Mouse (Mus musculus): ENCODE results near the gene Brk1. TPM values are rescaled to one million over a fixed set of nuclear protein-coding genes. Genes with fewer than 3 reads are reported as not detected.

Brk1 gene
- total RNA-seq (2022), result 100 to 1,000 TPM; 217 to 234 (median 227) TPM

GRCm38 (mm10) chr6:113604432-113605223 lies at the start of gene Brk1:
Gene Brk1, plus strand, starts transcription at chr6:113604772.
- peak; percentile 85 to 91 for DNase-seq (ENCODE audit: low spot score in 2 of 2)

- DNase-seq (ENCODE audit: low spot score in 2 of 2), result no peak
Observed at GRCm38 (mm10) chr6:113559736-113560135, 44.8 kb upstream of the Brk1 start.

- no peak for DNase-seq (ENCODE audit: low spot score in 2 of 2)
Observed at GRCm38 (mm10) chr6:113564557-113564956, 40.0 kb upstream of the Brk1 start.

GRCm38 (mm10) chr6:113576044-113576443 lies 28.5 kb upstream of the Brk1 start:
- DNase-seq (ENCODE audit: low spot score in 2 of 2), result peak in 1 of 2 experiments; percentile 50

DNA sequence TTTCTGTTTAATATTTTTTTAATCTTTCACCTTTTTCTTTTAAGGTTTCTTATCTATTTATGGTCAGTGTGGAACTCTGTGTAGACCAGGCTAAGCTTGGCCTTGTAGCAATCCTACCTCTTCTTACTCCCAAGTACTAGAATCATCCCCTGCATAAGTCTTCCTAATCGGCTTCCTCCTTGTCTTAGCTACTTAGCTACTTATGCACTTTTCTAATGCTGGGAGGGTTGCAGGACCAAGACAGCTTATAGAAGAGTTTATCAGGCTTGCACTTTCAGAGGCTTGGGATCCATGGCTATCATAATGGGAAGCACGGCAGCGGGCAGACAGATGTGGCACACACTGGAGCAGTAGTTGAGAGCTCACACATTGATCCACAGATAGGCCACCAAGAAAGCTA lies 25.3 kb upstream of the Brk1 start:
- no peak for DNase-seq (ENCODE audit: low spot score in 2 of 2)

DNA sequence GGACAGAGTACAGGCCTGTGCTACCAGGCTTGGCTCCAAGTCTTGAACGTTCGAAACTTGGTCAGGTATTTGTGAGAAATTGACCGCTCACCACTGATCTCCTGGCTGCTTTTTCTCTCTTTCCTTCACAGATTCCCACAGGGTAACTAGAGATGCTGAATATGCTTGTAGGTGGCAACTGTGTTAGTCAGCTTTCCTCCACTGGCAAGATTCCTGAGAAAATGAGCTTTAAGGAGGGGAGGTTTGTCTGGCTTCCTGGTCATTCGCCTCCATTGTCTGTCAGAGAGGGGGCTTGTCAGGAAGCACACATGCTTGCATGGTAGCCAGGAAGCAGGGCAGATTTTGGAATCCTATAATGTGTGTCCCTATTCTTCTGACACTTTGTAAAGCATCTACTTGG lies 21.5 kb upstream of the Brk1 start:
- DNase-seq (ENCODE audit: low spot score in 2 of 2), result no peak

DNA sequence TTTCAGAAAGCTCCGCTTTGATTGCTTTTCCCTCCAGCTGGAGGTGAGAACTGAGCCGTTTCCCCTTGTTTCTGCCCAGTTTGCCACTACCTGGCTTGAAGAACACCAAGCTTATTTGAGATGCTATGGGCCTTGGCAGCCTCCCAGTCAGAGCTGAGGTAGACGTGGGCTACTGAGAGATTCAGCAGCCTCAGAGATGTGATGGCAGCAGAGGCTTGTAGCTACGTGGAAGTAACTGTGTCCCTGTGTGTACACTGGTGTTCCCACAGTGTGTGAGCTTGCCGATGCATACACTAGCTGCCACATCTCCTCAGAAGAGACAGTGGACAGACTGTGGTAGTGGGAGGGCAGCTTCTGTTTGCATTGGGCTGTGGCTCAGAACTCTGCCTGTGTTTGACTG lies 19.5 kb upstream of the Brk1 start:
- DNase-seq (ENCODE audit: low spot score in 2 of 2), result peak in 1 of 2 experiments; percentile 52

DNA sequence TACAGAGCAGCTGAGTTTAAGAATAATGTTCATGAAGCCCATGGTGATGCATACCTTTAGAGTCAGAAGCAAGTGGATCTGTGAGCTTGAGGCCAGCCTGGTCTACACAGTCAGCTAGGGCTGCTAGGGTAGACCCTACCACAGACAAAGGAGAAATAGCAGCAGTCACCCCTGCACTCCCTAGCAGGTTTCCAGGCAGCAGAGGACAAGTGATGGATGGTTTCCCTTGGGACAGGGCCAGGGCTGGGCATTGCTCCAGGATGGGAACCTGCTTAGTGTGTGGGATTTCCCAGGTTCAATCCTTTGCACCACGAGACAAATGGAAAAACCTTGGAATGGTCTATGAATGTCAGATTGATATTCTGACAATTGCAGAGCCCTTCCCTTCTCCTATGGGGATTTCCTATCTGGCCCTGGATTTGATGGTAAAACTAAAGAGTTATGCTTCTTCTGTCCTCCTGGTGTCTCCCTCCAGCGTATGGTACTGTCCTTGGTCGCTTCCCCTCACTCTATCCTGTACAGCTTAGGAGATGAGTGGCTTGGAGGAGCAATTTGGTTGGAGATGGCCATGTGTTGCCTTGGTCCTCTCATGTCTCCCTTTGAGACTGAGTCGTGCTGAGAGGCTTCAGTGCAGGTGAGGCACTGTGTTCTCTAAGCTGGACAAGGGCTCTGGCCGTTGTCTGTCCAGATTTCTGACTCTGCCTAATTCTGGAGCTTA lies 17.9 kb upstream of the Brk1 start:
- no peak for DNase-seq (ENCODE audit: low spot score in 2 of 2)

GRCm38 (mm10) chr6:113592637-113593036 lies 11.9 kb upstream of the Brk1 start:
- DNase-seq (ENCODE audit: low spot score in 2 of 2), result no peak

DNA sequence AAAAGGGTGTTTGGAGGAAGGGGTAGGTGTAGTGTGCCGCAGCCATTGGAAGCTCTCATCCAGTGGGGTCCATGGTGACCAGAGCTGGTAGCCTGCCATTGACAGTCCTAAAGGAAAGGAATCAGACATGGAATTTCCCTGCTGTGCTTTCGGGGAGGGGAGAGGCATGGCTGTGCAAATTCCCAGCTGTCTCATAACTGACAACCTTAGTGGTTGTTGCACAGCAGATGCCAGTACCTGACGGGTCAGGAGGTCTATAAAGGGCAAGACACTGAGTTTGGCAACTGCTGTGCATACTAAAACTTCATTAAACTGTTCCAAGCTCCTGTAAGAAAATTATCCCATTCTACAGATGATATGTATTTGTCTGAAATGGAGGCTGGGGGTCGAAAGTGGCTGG lies 6.6 kb upstream of the Brk1 start:
- no peak for DNase-seq (ENCODE audit: low spot score in 2 of 2)

- DNase-seq (ENCODE audit: low spot score in 2 of 2), result no peak
Observed at GRCm38 (mm10) chr6:113599833-113600232, 4.7 kb upstream of the Brk1 start.

DNA sequence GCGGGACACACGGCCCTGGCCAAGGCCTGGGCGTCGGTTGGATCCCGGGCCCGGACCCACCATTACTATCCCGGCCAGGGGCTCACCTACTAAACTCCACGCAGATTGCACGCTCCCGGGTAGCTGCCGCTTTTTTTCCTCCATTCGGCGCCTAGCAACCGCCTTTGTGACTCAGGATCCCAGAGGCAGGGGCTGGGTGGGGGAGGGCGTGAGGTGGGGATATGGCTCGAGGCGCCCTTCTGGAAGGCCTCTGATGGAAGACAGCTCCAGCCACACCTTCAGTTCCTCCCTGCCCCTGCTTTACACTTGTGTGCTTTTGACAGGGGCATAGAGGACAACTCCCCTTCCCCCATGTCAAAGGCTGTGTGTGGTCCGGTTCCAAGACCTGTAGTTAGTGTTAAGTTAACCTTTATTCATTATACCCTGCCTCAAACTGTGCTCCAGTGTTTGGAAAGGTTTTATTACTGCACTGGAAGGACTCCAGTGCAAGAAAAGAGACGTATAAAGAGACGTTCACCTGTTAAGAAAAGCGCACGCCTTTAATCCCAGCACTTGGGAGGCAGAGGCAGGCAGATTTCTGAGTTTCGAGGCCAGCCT lies 3.9 kb upstream of the Brk1 start, which contains the start of gene Fancd2os:
Gene Fancd2os, minus strand, starts transcription at position 173 of the 597 bp plus-strand sequence.
- DNase-seq (ENCODE audit: low spot score in 2 of 2), result no peak

- no peak for DNase-seq (ENCODE audit: low spot score in 2 of 2)
Observed at GRCm38 (mm10) chr6:113602821-113603220, 1.8 kb upstream of the Brk1 start.

DNA sequence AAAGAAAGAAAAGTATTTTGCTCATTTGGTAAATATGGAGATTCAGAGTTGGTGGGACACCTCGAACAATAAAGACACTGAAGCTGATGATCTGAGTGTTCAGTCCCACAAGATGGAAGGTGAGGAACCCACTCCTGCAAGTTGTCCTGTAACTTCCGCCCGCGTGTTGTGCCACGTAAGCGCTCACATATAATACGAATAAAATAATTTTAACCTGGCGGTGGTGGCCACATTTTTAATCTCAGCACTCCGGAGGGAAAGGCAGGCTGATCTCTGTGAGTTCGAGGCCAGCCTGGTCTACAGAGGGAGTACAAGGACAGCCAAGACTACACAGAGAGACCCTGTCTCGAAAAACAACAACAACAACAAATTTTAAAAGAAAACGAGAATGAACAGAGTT lies 579 bp upstream of the Brk1 start:
- DNase-seq (ENCODE audit: low spot score in 2 of 2), result no peak

- peak in 1 of 2 experiments; percentile 39 for DNase-seq (ENCODE audit: low spot score in 2 of 2)
Observed at GRCm38 (mm10) chr6:113605224-113605545, 613 bp downstream of the Brk1 start.

DNA sequence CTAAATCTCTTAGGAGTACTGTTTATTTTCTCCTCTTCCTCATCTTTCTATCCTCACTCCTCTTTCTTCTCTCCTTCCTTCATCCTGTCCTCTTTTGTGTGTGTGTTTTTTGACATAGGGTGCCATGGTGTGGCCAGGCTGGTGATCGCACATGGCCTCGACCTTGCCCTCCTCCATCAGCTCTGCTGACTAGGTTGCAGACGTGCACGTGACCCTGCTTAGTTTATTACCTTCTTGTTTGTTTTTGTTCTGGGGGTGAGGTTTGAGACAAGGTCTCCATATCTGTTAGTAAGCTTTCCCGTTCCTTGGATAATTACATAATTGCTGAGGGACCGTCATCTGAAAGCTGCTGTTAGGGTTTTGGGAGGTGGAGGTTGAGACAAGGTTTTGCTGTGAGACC lies 4.3 kb downstream of the Brk1 start:
- no peak for DNase-seq (ENCODE audit: low spot score in 2 of 2)

DNA sequence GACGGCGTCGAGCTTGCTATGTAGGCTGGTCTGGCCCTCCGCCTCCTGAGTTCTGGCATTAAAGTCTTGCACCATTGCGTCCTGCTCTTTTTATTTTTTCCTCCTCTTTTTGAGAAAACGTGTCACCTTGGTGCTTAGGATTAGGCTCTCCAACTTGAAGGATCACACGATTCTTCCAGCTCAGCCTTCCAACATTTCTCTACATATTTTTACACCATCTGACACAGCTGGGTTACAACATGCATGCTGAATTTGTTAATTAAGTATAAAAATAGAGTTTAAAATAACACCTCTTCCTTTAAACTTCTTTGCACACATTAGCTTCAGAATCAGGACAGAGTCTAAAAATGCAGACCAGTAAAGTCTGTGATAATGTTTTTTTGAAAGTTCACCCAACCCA lies 4.7 kb downstream of the Brk1 start:
- DNase-seq (ENCODE audit: low spot score in 2 of 2), result no peak

GRCm38 (mm10) chr6:113612258-113612969 lies 7.8 kb downstream of the Brk1 start:
- peak in 1 of 2 experiments; percentile 66 for DNase-seq (ENCODE audit: low spot score in 2 of 2)

DNA sequence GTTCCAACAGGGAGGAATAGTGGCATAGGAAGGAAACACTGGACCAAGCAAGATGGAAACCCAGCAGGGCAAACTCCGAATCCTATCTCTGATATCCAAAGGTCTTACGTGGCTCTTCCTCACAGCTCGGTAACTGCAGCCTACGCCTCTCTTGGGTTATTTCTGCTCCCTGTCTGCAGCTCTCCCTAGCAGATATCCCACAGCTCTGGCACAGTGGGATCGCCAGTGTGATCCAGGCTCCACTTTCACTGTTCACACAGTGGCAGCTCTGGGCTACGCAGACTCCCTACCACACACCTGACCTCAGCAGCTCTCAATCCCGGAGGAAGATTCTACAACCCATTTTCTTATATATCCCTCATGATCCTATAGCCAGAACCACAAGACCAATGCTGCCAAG lies 9.6 kb downstream of the Brk1 start:
- peak in 1 of 2 experiments; percentile 51 for DNase-seq (ENCODE audit: low spot score in 2 of 2)

DNA sequence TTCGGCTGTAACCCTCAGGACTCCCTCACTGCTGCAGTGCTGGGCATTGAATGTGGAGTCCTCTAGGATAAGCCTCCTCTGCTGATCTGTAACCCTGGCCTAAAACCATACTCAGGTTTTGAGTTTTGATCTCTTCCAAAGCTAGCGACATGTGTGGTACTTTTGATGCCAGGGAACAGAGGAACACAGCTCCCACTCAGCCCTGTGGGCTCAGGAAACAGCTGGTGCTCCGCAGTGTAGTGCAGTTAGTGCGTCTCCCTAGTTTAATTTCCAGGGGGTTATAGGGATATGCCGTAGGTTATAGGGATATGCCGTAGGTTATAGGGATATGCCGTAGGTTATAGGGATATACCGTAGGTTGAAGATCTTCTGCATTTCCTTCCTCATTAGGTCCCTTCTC lies 10.4 kb downstream of the Brk1 start:
- DNase-seq (ENCODE audit: low spot score in 2 of 2), result no peak

DNA sequence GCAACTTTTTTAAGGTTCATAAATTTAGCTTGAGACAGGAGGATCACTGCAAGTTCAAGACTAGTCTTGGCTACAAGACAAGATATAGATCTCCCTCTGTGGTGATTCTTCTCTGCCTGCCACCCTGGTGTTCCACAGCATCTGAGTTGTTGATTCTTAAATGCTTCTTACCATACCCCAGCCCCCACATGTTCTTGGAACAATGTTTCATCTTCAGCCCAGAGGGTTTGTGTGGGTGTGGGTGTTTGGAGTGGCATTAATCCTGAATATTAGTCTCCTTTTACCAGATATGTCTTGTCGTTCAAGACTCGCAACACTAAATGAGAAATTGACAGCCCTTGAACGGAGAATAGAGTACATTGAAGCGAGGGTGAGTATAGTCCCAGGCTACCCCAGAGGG lies 10.9 kb downstream of the Brk1 start:
- DNase-seq (ENCODE audit: low spot score in 2 of 2), result no peak

DNA sequence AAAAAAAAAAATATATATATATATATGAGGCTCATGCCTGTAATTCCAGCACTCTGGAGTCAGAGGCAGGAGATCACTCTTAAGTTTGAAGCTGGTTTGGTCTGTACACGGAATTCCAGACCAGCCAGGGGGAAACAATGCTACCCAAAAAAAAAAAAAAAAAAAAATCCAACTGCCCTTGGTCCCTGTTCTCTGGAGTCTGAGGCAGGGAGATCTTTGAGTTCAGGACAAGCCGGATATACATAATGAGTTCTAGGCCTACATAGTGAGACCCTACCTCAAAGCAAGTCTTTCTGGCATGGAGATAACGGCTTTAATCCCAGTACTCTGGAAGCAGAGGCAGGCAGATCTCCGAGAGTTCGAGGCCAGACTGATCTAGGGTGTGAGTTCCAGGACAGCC lies 18.8 kb downstream of the Brk1 start:
- no peak for DNase-seq (ENCODE audit: low spot score in 2 of 2)
